Mouse (Mus musculus): ENCODE results near the gene Ccdc173. TPM values are rescaled to one million over a fixed set of nuclear protein-coding genes. Genes with fewer than 3 reads are reported as not detected.

The Ccdc173 gene
- polyA plus RNA-seq, 1 experiment from 2014 or later, result 2.5 TPM

DNA sequence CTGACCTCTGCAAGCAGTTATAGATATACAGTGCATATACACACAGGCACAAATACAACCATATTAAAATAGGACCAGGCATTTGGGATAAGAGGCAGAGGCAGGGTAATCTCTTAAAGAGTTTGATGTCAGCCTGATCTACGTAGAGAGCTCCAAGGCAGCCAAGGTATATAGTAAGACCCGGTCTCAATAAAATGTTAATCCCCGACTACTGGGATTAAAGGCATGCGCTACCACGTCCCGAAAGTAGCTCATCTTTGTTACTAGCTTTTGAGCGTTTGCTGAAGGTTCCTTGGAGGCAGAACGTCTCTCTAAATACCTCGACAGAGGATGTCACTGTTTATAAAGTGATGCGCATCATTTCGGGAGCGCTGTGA, 67.1 kb downstream of the Ccdc173 start, which contains the start of gene Ppig:
TSS of gene Ppig (plus strand) at position 273 of the 377 bp plus-strand sequence.
- Histone ChIP-seq H3K4me1 (ENCODE audit: control insufficient read depth, insufficient read depth, low read length) (no peaks in the 10 kb centered on the region), H3K4me2 (ENCODE audit: low read depth, low read length) (peak within 1 kb of the TSS; percentile 43), H3K4me3 (ENCODE audit: low read depth, low read length) (peak within 1 kb of the TSS; percentile 94), H3K36me3 (replicated peaks; ENCODE audit: control insufficient read depth, insufficient read depth, low read depth, low read length) (no peaks in the 10 kb centered on the region), H3K9me3 (replicated peaks; ENCODE audit: control insufficient read depth, low read length) (no peaks in the 10 kb centered on the region), H3K9ac (replicated peaks; ENCODE audit: low read length) (peak within 1 kb of the TSS; percentile 92), H3K27ac (replicated peaks; ENCODE audit: low read depth, low read length) (peak within 1 kb of the TSS; percentile 63), H3K27me3 (ENCODE audit: control insufficient read depth, insufficient read depth, low read length) (no peaks in the 10 kb centered on the region)
- DNase-seq (ENCODE audit: low spot score) (no peak), ATAC-seq (replicated peaks; ENCODE audit: insufficient number of reproducible peaks, low FRiP score, low TSS enrichment, low read depth) (peak; percentile 31)
- WGBS, result 6% methylated on average over 12 of the region's 12 CpGs

- no peak for ATAC-seq (replicated peaks; ENCODE audit: insufficient number of reproducible peaks, low FRiP score, low TSS enrichment, low read depth)
- 79% methylated on average over 1 of the region's 1 CpGs for whole genome bisulfite sequencing
- no peaks in the 10 kb centered on the region for H3K9me3 ChIP-seq (replicated peaks; ENCODE audit: control insufficient read depth, low read length)
- DNase-seq (ENCODE audit: low spot score), result no peak
- H3K9ac ChIP-seq (replicated peaks; ENCODE audit: low read length), result no peak overlapping the region
- H3K4me3 ChIP-seq (ENCODE audit: low read depth, low read length), result no peak overlapping the region
- no peaks in the 10 kb centered on the region for H3K27me3 ChIP-seq (ENCODE audit: control insufficient read depth, insufficient read depth, low read length)
- no peaks in the 10 kb centered on the region for H3K4me1 ChIP-seq (ENCODE audit: control insufficient read depth, insufficient read depth, low read length)
- no peaks in the 10 kb centered on the region for H3K36me3 ChIP-seq (replicated peaks; ENCODE audit: control insufficient read depth, insufficient read depth, low read depth, low read length)
- H3K4me2 ChIP-seq (ENCODE audit: low read depth, low read length), result no peak overlapping the region
- H3K27ac ChIP-seq (replicated peaks; ENCODE audit: low read depth, low read length), result no peak overlapping the region
Measured at GRCm38 (mm10) chr2:69719121-69719520, 70.3 kb downstream of the Ccdc173 start.

GRCm38 (mm10) chr2:69716483-69716882, 72.9 kb downstream of the Ccdc173 start:
- ATAC-seq (replicated peaks; ENCODE audit: insufficient number of reproducible peaks, low FRiP score, low TSS enrichment, low read depth) (no peak), DNase-seq (ENCODE audit: low spot score) (no peak)
- H3K9ac ChIP-seq (replicated peaks; ENCODE audit: low read length), result no peak overlapping the region
- H3K27ac ChIP-seq (replicated peaks; ENCODE audit: low read depth, low read length), result no peak overlapping the region
- no peaks in the 10 kb centered on the region for H3K9me3 ChIP-seq (replicated peaks; ENCODE audit: control insufficient read depth, low read length)
- H3K27me3 ChIP-seq (ENCODE audit: control insufficient read depth, insufficient read depth, low read length), result no peaks in the 10 kb centered on the region
- no peaks in the 10 kb centered on the region for H3K36me3 ChIP-seq (replicated peaks; ENCODE audit: control insufficient read depth, insufficient read depth, low read depth, low read length)
- 80% methylated on average over 3 of the region's 3 CpGs for WGBS
- H3K4me1 ChIP-seq (ENCODE audit: control insufficient read depth, insufficient read depth, low read length), result no peaks in the 10 kb centered on the region
- no peak overlapping the region for H3K4me3 ChIP-seq (ENCODE audit: low read depth, low read length)
- H3K4me2 ChIP-seq (ENCODE audit: low read depth, low read length), result no peak overlapping the region

GRCm38 (mm10) chr2:69714126-69714525, 75.2 kb downstream of the Ccdc173 start:
- no peaks in the 10 kb centered on the region for H3K4me1 ChIP-seq (ENCODE audit: control insufficient read depth, insufficient read depth, low read length)
- ATAC-seq (replicated peaks; ENCODE audit: insufficient number of reproducible peaks, low FRiP score, low TSS enrichment, low read depth) (no peak), DNase-seq (ENCODE audit: low spot score) (no peak)
- no peak overlapping the region for H3K4me3 ChIP-seq (ENCODE audit: low read depth, low read length)
- H3K4me2 ChIP-seq (ENCODE audit: low read depth, low read length), result no peak overlapping the region
- H3K27ac ChIP-seq (replicated peaks; ENCODE audit: low read depth, low read length), result no peak overlapping the region
- no peaks in the 10 kb centered on the region for H3K27me3 ChIP-seq (ENCODE audit: control insufficient read depth, insufficient read depth, low read length)
- H3K36me3 ChIP-seq (replicated peaks; ENCODE audit: control insufficient read depth, insufficient read depth, low read depth, low read length), result no peaks in the 10 kb centered on the region
- no peak overlapping the region for H3K9ac ChIP-seq (replicated peaks; ENCODE audit: low read length)
- no peaks in the 10 kb centered on the region for H3K9me3 ChIP-seq (replicated peaks; ENCODE audit: control insufficient read depth, low read length)
- 78% methylated on average over 5 of the region's 5 CpGs for WGBS

DNA sequence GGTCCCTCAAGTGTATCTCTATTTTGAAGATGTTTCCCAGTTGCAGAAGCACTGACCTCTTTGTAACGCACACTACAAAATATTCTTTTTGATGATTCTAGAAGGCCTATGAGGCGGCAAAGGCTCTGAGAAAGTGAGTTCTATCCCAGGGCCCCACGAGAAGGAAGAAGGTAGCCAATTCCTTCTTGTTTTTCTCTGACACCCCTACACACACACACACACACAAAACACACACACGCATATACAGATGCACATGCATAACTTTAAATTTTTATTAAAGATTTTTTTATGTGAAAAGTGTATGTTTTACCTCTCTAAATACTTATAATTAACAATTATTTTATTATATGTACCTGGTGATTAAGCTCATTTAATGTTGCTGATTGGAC, 75.8 kb downstream of the Ccdc173 start:
- no peaks in the 10 kb centered on the region for H3K4me1 ChIP-seq (ENCODE audit: control insufficient read depth, insufficient read depth, low read length)
- 35% methylated on average over 4 of the region's 4 CpGs for WGBS
- H3K4me2 ChIP-seq (ENCODE audit: low read depth, low read length), result no peak overlapping the region; the same call in 1 of the 2 replicates
- no peaks in the 10 kb centered on the region for H3K36me3 ChIP-seq (replicated peaks; ENCODE audit: control insufficient read depth, insufficient read depth, low read depth, low read length)
- H3K9me3 ChIP-seq (replicated peaks; ENCODE audit: control insufficient read depth, low read length), result no peaks in the 10 kb centered on the region
- no peak overlapping the region for H3K27ac ChIP-seq (replicated peaks; ENCODE audit: low read depth, low read length)
- ATAC-seq (replicated peaks; ENCODE audit: insufficient number of reproducible peaks, low FRiP score, low TSS enrichment, low read depth) (no peak), DNase-seq (ENCODE audit: low spot score) (no peak)
- H3K4me3 ChIP-seq (ENCODE audit: low read depth, low read length), result no peak overlapping the region
- H3K27me3 ChIP-seq (ENCODE audit: control insufficient read depth, insufficient read depth, low read length), result no peaks in the 10 kb centered on the region
- no peak overlapping the region for H3K9ac ChIP-seq (replicated peaks; ENCODE audit: low read length)

DNA sequence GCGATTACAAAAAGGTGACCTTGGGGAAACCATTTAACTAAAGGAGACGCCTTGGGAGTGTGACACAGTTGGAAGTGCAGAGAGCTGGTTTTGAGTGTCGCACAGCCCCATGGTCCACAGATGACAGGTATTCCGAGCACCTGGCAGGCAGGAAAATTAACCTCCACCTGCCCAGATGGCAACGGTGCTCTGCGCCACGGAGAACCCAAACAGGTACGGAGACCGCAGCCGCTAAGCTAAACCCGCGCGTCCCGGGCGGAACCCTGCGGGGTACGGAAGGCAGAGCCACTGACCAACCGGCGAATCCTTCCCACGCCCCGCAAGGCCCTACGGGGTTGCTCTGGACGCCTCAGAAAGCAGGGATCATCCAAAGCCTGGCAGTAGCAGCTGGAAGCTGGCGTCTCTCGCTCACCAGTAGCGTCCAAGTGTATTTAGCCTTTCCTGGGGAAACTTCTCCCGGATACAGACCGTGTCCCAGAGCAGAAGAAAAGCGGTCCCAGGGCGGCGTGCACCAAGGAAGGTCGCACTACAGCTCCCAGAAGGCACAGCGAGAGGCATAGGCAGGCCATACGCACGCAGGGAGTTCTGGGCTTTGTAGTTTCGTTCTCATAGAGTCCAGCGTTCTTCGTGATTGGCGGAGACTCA, 76.3 kb downstream of the Ccdc173 start, which contains the start of gene Fastkd1:
TSS of gene Fastkd1 (minus strand) at position 536 of the 645 bp plus-strand sequence.
- under 1% methylated on average over 39 of the region's 39 CpGs for WGBS

GRCm38 (mm10) chr2:69712171-69712570, 77.2 kb downstream of the Ccdc173 start:
- no peaks in the 10 kb centered on the region for H3K9me3 ChIP-seq (replicated peaks; ENCODE audit: control insufficient read depth, low read length)
- no peaks in the 10 kb centered on the region for H3K27me3 ChIP-seq (ENCODE audit: control insufficient read depth, insufficient read depth, low read length)
- H3K4me2 ChIP-seq (ENCODE audit: low read depth, low read length), result no peak overlapping the region
- ATAC-seq (replicated peaks; ENCODE audit: insufficient number of reproducible peaks, low FRiP score, low TSS enrichment, low read depth), result no peak
- no peak for DNase-seq (ENCODE audit: low spot score)
- H3K27ac ChIP-seq (replicated peaks; ENCODE audit: low read depth, low read length), result no peak overlapping the region
- H3K9ac ChIP-seq (replicated peaks; ENCODE audit: low read length), result no peak overlapping the region
- H3K4me3 ChIP-seq (ENCODE audit: low read depth, low read length), result no peak overlapping the region
- WGBS, result 92% methylated on average over 14 of the region's 14 CpGs
- no peaks in the 10 kb centered on the region for H3K36me3 ChIP-seq (replicated peaks; ENCODE audit: control insufficient read depth, insufficient read depth, low read depth, low read length)
- H3K4me1 ChIP-seq (ENCODE audit: control insufficient read depth, insufficient read depth, low read length), result no peaks in the 10 kb centered on the region

More for the DNA sequence above, 76.3 kb downstream of the Ccdc173 start, which contains the start of gene Fastkd1:
- no peaks in the 10 kb centered on the region for H3K36me3 ChIP-seq (replicated peaks; ENCODE audit: control insufficient read depth, insufficient read depth, low read depth, low read length)
- peak within 1 kb of the TSS; percentile 78 for H3K9ac ChIP-seq (replicated peaks; ENCODE audit: low read length)
- no peaks in the 10 kb centered on the region for H3K9me3 ChIP-seq (replicated peaks; ENCODE audit: control insufficient read depth, low read length)
- no peak within 1 kb of the TSS for H3K27ac ChIP-seq (replicated peaks; ENCODE audit: low read depth, low read length)
- H3K27me3 ChIP-seq (ENCODE audit: control insufficient read depth, insufficient read depth, low read length), result no peaks in the 10 kb centered on the region
- peak within 1 kb of the TSS; percentile 64 for H3K4me2 ChIP-seq (ENCODE audit: low read depth, low read length)
- peak; percentile 94 for DNase-seq (ENCODE audit: low spot score)
- peak; percentile 95 for ATAC-seq (replicated peaks; ENCODE audit: insufficient number of reproducible peaks, low FRiP score, low TSS enrichment, low read depth)
- H3K4me1 ChIP-seq (ENCODE audit: control insufficient read depth, insufficient read depth, low read length), result no peaks in the 10 kb centered on the region
- H3K4me3 ChIP-seq (ENCODE audit: low read depth, low read length), result peak within 1 kb of the TSS; percentile 76

All from embryonic facial prominence, embryonic 11.5 days (tissue).